In the genomic region with DNA sequence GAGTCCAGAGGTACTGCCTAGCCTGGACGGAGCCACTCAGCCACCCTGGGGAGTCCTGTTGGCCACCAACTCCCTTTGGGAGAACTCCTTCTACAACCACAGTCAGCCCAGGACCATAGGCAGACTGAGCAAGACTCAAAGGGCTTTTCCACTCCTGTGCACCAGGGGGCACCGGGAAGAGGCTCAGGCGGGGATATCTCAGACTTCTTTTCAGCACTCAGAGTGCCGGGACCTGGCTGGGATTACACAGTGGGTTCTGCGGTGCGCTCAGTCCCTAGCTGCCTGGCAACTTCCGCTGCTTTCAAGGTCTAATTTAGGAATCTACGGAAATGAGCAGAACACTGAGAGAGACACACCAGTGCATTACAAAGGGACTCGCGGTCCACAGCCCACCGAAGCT, we compare ENCODE assay signal across 9 mouse cellular contexts.
A peak's percentile ranks its signal among the peaks of the same experiment; 100 is the strongest.
DNase-seq lines count a peak whose midpoint lies in the region; ATAC-seq lines count a peak whose summit lies in the region.
"Had no signal": no experiment of that assay in that cellular context is flagged by ENCODE, and none has a peak within 500 bp of the region (broad histone marks: within the 10 kb centered on the region; RNA-seq: fewer than 3 reads in every experiment).

No protein-coding gene starts in this region.

- DNase-seq in cerebellum, postnatal 14 days, result peak; percentile 14 to 33
- no peak for DNase-seq in cerebellum, adult 9-11 months
- peak; percentile 16 for DNase-seq in CD4-positive helper T cell, adult 2 months (ENCODE audit: low read depth, low spot score)
- DNase-seq in embryonic facial prominence, embryonic 11.5 days (ENCODE audit: low spot score), result peak; percentile 83
- DNase-seq in liver, result peak; percentile 45
- DNase-seq in neural tube, embryonic 11.5 days (ENCODE audit: low spot score), result peak; percentile 69
- no peak for DNase-seq in cerebellum, adult 11-12 months

- H3K9me3 ChIP-seq in embryonic facial prominence, embryonic 11.5 days (replicated peaks; ENCODE audit: control insufficient read depth, low read length), result no peaks in the 10 kb centered on the region
- H3K9me3 ChIP-seq in hindbrain, embryonic 12.5 days (replicated peaks), result no peaks in the 10 kb centered on the region
- no peaks in the 10 kb centered on the region for H3K9me3 ChIP-seq in neural tube, embryonic 11.5 days (ENCODE audit: control insufficient read depth, low read length)

- H3K27ac ChIP-seq in embryonic facial prominence, embryonic 11.5 days (replicated peaks; ENCODE audit: low read depth, low read length), result no peak overlapping the region
- H3K27ac ChIP-seq in hindbrain, embryonic 12.5 days, result no peak overlapping the region
- H3K27ac ChIP-seq in neural tube, embryonic 11.5 days (ENCODE audit: low read depth, low read length), result no peak overlapping the region

- no peak overlapping the region for H3K9ac ChIP-seq in embryonic facial prominence, embryonic 11.5 days (replicated peaks; ENCODE audit: low read length)
- no peak overlapping the region; the same call in 1 of the 2 replicates for H3K9ac ChIP-seq in hindbrain, embryonic 12.5 days
- no peak overlapping the region for H3K9ac ChIP-seq in neural tube, embryonic 11.5 days (ENCODE audit: low read length)

- H3K4me1 ChIP-seq in embryonic facial prominence, embryonic 11.5 days (ENCODE audit: control insufficient read depth, insufficient read depth, low read length), result peaks cover 4% of the 10 kb centered on the region
- H3K4me1 ChIP-seq in hindbrain, embryonic 12.5 days, result peaks cover 26% of the 10 kb centered on the region
- H3K4me1 ChIP-seq in neural tube, embryonic 11.5 days (ENCODE audit: control insufficient read depth, insufficient read depth, low read length), result no peaks in the 10 kb centered on the region; the same call in 1 of the 2 replicates

- no peak overlapping the region for H3K4me3 ChIP-seq in embryonic facial prominence, embryonic 11.5 days (ENCODE audit: low read depth, low read length)
- H3K4me3 ChIP-seq in hindbrain, embryonic 12.5 days, result no peak overlapping the region; the same call in 1 of the 2 replicates
- H3K4me3 ChIP-seq in neural tube, embryonic 11.5 days (ENCODE audit: low read depth, low read length), result no peak overlapping the region

- WGBS in embryonic facial prominence, embryonic 11.5 days, result 6% methylated on average over 11 of the region's 11 CpGs
- WGBS in hindbrain, embryonic 12.5 days, result 10% methylated on average over 11 of the region's 11 CpGs
- WGBS in neural tube, embryonic 11.5 days, result 15% methylated on average over 11 of the region's 11 CpGs

- no peaks in the 10 kb centered on the region for H3K36me3 ChIP-seq in embryonic facial prominence, embryonic 11.5 days (replicated peaks; ENCODE audit: control insufficient read depth, insufficient read depth, low read depth, low read length)
- H3K36me3 ChIP-seq in hindbrain, embryonic 12.5 days, result no peaks in the 10 kb centered on the region
- no peaks in the 10 kb centered on the region for H3K36me3 ChIP-seq in neural tube, embryonic 11.5 days (ENCODE audit: control insufficient read depth, insufficient read depth, low read length)
- H3K36me3 ChIP-seq: G1E had no signal

- peak; percentile 46 for ATAC-seq in embryonic facial prominence, embryonic 11.5 days (replicated peaks; ENCODE audit: insufficient number of reproducible peaks, low FRiP score, low TSS enrichment, low read depth)
- peak; percentile 72 for ATAC-seq in hindbrain, embryonic 12.5 days (ENCODE audit: low FRiP score)
- peak; percentile 75 for ATAC-seq in neural tube, embryonic 11.5 days (ENCODE audit: insufficient read depth, low FRiP score, low TSS enrichment)

- no peaks in the 10 kb centered on the region for H3K27me3 ChIP-seq in embryonic facial prominence, embryonic 11.5 days (ENCODE audit: control insufficient read depth, insufficient read depth, low read length)
- peaks cover 24% of the 10 kb centered on the region for H3K27me3 ChIP-seq in hindbrain, embryonic 12.5 days
- peaks cover 2% of the 10 kb centered on the region for H3K27me3 ChIP-seq in neural tube, embryonic 11.5 days (ENCODE audit: control insufficient read depth, insufficient read depth, low read length)

- 0 out of 2 replicates have a peak overlapping the region, but pooled peaks have one; percentile 2 for H3K4me2 ChIP-seq in embryonic facial prominence, embryonic 11.5 days (ENCODE audit: low read depth, low read length)
- H3K4me2 ChIP-seq in hindbrain, embryonic 12.5 days (replicated peaks), result peak overlapping the region; percentile 29; the same call in 1 of the 2 replicates
- peak overlapping the region; percentile 1; the same call in 1 of the 2 replicates for H3K4me2 ChIP-seq in neural tube, embryonic 11.5 days (ENCODE audit: low read depth)

Comparison
In these comparisons a context has a peak if more than half of its experiments do, and no peak if none do; other contexts are left out.
1. DNase-seq: peak in cerebellum, postnatal 14 days (2 of 2), CD4-positive helper T cell, adult 2 months (single experiment), embryonic facial prominence, embryonic 11.5 days (single experiment), liver (single experiment) and neural tube, embryonic 11.5 days (single experiment); none in cerebellum, adult 9-11 months (single experiment) and cerebellum, adult 11-12 months (single experiment).
2. Peak in every context shown above with its lines, with median percentiles within 50 percentile points of each other: ATAC-seq and H3K4me2 ChIP-seq.